In genomic region chr3:130649569-130649968, GRCm38 (mm10) we compare ENCODE assay signal across 33 mouse cellular contexts. TPM values are rescaled to one million over a fixed set of nuclear protein-coding genes. Genes with fewer than 3 reads are reported as not detected.
DNase-seq lines count a peak whose midpoint lies in the region; ATAC-seq and TF ChIP-seq lines count a peak whose summit lies in the region.
"Had no signal": no experiment of that assay in that cellular context is flagged by ENCODE, and none has a peak within 500 bp of the region (broad histone marks: within the 10 kb centered on the region; RNA-seq: fewer than 3 reads in every experiment).

No protein-coding gene starts in this region.

- H3K27ac ChIP-seq in liver, embryonic 15.5 days (replicated peaks), result no peak overlapping the region
- no peak overlapping the region for H3K27ac ChIP-seq in liver, postnatal 0 days (ENCODE audit: low read depth)
- H3K27ac ChIP-seq in intestine, postnatal 0 days (ENCODE audit: low read depth, low read length), result no peak overlapping the region
- H3K27ac ChIP-seq: gastrocnemius, adult 2 months; heart, adult 2 months; hindbrain, embryonic 13.5 days; limb, embryonic 13.5 days; liver, embryonic 14.5 days; midbrain, embryonic 12.5 days; neural tube, embryonic 12.5 days had no signal

- 36% methylated on average over 6 of the region's 6 CpGs for WGBS in liver, embryonic 15.5 days (ENCODE audit: insufficient replicate concordance)
- 37% methylated on average over 6 of the region's 6 CpGs for WGBS in liver, postnatal 0 days (ENCODE audit: insufficient replicate concordance)
- 51% methylated on average over 6 of the region's 6 CpGs for WGBS in intestine, postnatal 0 days

- no peak for TF ChIP-seq CTCF in liver, postnatal 0 days (IDR thresholded peaks at IDR 0.05; ENCODE audit: low read depth)
- TF ChIP-seq CTCF in intestine, postnatal 0 days (IDR thresholded peaks at IDR 0.05; ENCODE audit: low read depth), result no peak

- no peaks in the 10 kb centered on the region for H3K4me1 ChIP-seq in liver, embryonic 15.5 days (replicated peaks)
- H3K4me1 ChIP-seq in liver, postnatal 0 days (ENCODE audit: insufficient read depth), result peaks cover 2% of the 10 kb centered on the region; the same call in 1 of the 2 replicates
- no peaks in the 10 kb centered on the region for H3K4me1 ChIP-seq in intestine, postnatal 0 days (replicated peaks; ENCODE audit: control insufficient read depth, insufficient read depth, low read length)
- H3K4me1 ChIP-seq: heart, embryonic 12.5 days; hindbrain, embryonic 13.5 days; megakaryocyte, embryonic 14.5 days; midbrain, embryonic 12.5 days; neural tube, embryonic 12.5 days had no signal

- no peak overlapping the region for H3K4me3 ChIP-seq in liver, embryonic 15.5 days (replicated peaks)
- no peak overlapping the region for H3K4me3 ChIP-seq in liver, postnatal 0 days (ENCODE audit: low read depth, low read length)
- H3K4me3 ChIP-seq in intestine, postnatal 0 days (ENCODE audit: low read depth, low read length), result no peak overlapping the region
- H3K4me3 ChIP-seq: gastrocnemius, adult 2 months; heart, adult 2 months; heart, embryonic 12.5 days; hindbrain, embryonic 13.5 days; limb, embryonic 13.5 days; megakaryocyte, embryonic 14.5 days; midbrain, embryonic 12.5 days; myocyte; neural tube, embryonic 12.5 days had no signal

- no peaks in the 10 kb centered on the region for H3K36me3 ChIP-seq in liver, embryonic 15.5 days (replicated peaks)
- H3K36me3 ChIP-seq in liver, postnatal 0 days (replicated peaks; ENCODE audit: insufficient read depth, low read length), result no peaks in the 10 kb centered on the region
- H3K36me3 ChIP-seq in intestine, postnatal 0 days (ENCODE audit: control insufficient read depth, insufficient read depth), result no peaks in the 10 kb centered on the region
- H3K36me3 ChIP-seq: heart, embryonic 12.5 days; hindbrain, embryonic 13.5 days; limb, embryonic 13.5 days; midbrain, embryonic 12.5 days; neural tube, embryonic 12.5 days had no signal

- no peak overlapping the region for H3K9ac ChIP-seq in liver, embryonic 15.5 days
- H3K9ac ChIP-seq in liver, postnatal 0 days (replicated peaks), result no peak overlapping the region
- no peak overlapping the region for H3K9ac ChIP-seq in intestine, postnatal 0 days (ENCODE audit: low read depth, low read length)
- H3K9ac ChIP-seq: heart, embryonic 12.5 days; hindbrain, embryonic 13.5 days; limb, embryonic 13.5 days; liver, embryonic 14.5 days; midbrain, embryonic 12.5 days; neural tube, embryonic 12.5 days had no signal

- TF ChIP-seq EP300 in liver, postnatal 0 days (IDR thresholded peaks at IDR 0.05; ENCODE audit: low read depth), result no peak

- DNase-seq in cerebellum, adult 9-10 months, result peak; percentile 3
- no peak for DNase-seq in cerebellum, postnatal 14 days
- DNase-seq in liver, postnatal 0 days, result no peak
- peak; percentile 36 for DNase-seq in adrenal gland, postnatal 36 days
- no peak for DNase-seq in lung, postnatal 4 days
- DNase-seq: cerebellum, adult 11-12 months; cerebellum, postnatal 10 days; gastrocnemius, adult 2 months; gastrocnemius, postnatal 36 days; heart, adult 2 months; heart, postnatal 4 days; kidney, adult 11 months; kidney, postnatal 14 days; layer of hippocampus, adult 9-11 months; lung, postnatal 36 days had no signal

- no peaks in the 10 kb centered on the region for H3K9me3 ChIP-seq in liver, embryonic 15.5 days (replicated peaks)
- H3K9me3 ChIP-seq in liver, postnatal 0 days (ENCODE audit: low read length), result no peaks in the 10 kb centered on the region
- H3K9me3 ChIP-seq in intestine, postnatal 0 days (ENCODE audit: control insufficient read depth), result no peaks in the 10 kb centered on the region
- H3K9me3 ChIP-seq: heart, embryonic 12.5 days; hindbrain, embryonic 13.5 days; limb, embryonic 13.5 days; megakaryocyte, embryonic 14.5 days; midbrain, embryonic 12.5 days; neural tube, embryonic 12.5 days had no signal

- no peaks in the 10 kb centered on the region for H3K27me3 ChIP-seq in liver, embryonic 15.5 days
- no peaks in the 10 kb centered on the region for H3K27me3 ChIP-seq in liver, postnatal 0 days (ENCODE audit: insufficient read depth, low read length)
- no peaks in the 10 kb centered on the region for H3K27me3 ChIP-seq in intestine, postnatal 0 days (replicated peaks; ENCODE audit: control insufficient read depth, insufficient read depth, low read length)
- H3K27me3 ChIP-seq: heart, embryonic 12.5 days; hindbrain, embryonic 13.5 days; limb, embryonic 13.5 days; megakaryocyte, embryonic 14.5 days; midbrain, embryonic 12.5 days; neural tube, embryonic 12.5 days had no signal

- no peak overlapping the region for H3K4me2 ChIP-seq in liver, embryonic 15.5 days
- H3K4me2 ChIP-seq in liver, postnatal 0 days (ENCODE audit: low read depth, low read length), result no peak overlapping the region
- H3K4me2 ChIP-seq in intestine, postnatal 0 days (replicated peaks; ENCODE audit: low read depth), result no peak overlapping the region
- H3K4me2 ChIP-seq: heart, embryonic 12.5 days; hindbrain, embryonic 13.5 days; limb, embryonic 13.5 days; midbrain, embryonic 12.5 days; neural tube, embryonic 12.5 days had no signal

- ATAC-seq in liver, embryonic 15.5 days (ENCODE audit: insufficient read depth), result 0 out of 2 replicates have a peak, but pooled peaks have one; percentile 28
- ATAC-seq in liver, postnatal 0 days, result no peak
- no peak for ATAC-seq in intestine, postnatal 0 days
- ATAC-seq: CD4-positive, CD25-positive, alpha-beta regulatory T cell, adult 4 months; forebrain, embryonic 14.5 days had no signal

RNA-seq across cellular contexts. Expression of gene Etnppl, which starts 32.3 kb away (rescaled TPM):
- 0.16 and 0.64 TPM in 2 replicates for polyA plus RNA-seq in liver, embryonic 15.5 days (2015; fragmentation: Nextera tagmentation; extraction: Ambion mirVana)
- polyA plus RNA-seq in liver, postnatal 0 days (2015; fragmentation: Nextera tagmentation; extraction: Ambion mirVana), result 42.6 and 49.1 TPM in 2 replicates
- total RNA-seq in adrenal gland, postnatal 36 days (2021), result under 1 TPM in 1 of 2 experiments, not detected in 1; 0.36 TPM
- polyA plus RNA-seq in intestine, postnatal 0 days (2015; fragmentation: Nextera tagmentation; extraction: Ambion mirVana), result 0.35 and 0.56 TPM in 2 replicates
- total RNA-seq: gastrocnemius, adult 2 months; gastrocnemius, postnatal 36 days; heart, adult 2 months had no signal
- polyA plus RNA-seq: CD4-positive, CD25-positive, alpha-beta regulatory T cell, adult 4 months; forebrain, embryonic 14.5 days; heart, adult 2 months; heart, embryonic 12.5 days; heart, postnatal 0 days; hindbrain, embryonic 13.5 days; lung, embryonic 16.5 days; midbrain, postnatal 0 days; myocyte; testis, adult 2 months; thymus, postnatal 0 days; urinary bladder, adult 2 months had no signal

RNA-seq across cellular contexts. Expression of gene Ostc, which starts 59.7 kb away (rescaled TPM):
- polyA plus RNA-seq in liver, embryonic 15.5 days (2015; fragmentation: Nextera tagmentation; extraction: Ambion mirVana), result 214 and 218 TPM in 2 replicates
- polyA plus RNA-seq in liver, postnatal 0 days (2015; fragmentation: Nextera tagmentation; extraction: Ambion mirVana), result 171 and 178 TPM in 2 replicates
- 100 to 1,000 TPM; 111 to 122 TPM for total RNA-seq in adrenal gland, postnatal 36 days (2021)
- polyA plus RNA-seq in intestine, postnatal 0 days (2015; fragmentation: Nextera tagmentation; extraction: Ambion mirVana), result 259 and 278 TPM in 2 replicates

Comparison
In these comparisons a context has a peak if more than half of its experiments do, and no peak if none do; other contexts are left out.
1. DNase-seq: peak in cerebellum, adult 9-10 months (single experiment) and adrenal gland, postnatal 36 days (2 of 2); none in cerebellum, postnatal 14 days (0 of 2), liver, postnatal 0 days (single experiment) and lung, postnatal 4 days (0 of 2).
2. RNA of gene Etnppl, which starts 32.3 kb away (polyA plus RNA-seq): 42.6 to 49.1 TPM in liver, postnatal 0 days; 0.35 to 0.56 TPM in intestine, postnatal 0 days and 0.16 to 0.64 TPM in liver, embryonic 15.5 days; every median in the first group is over 10 times any median in the second.